Mouse (Mus musculus) spleen, postnatal 36 days (tissue): ENCODE data around the gene Gkn2.

Experiments used
- DNase-seq, 2 experiments: peaks; one replicate each; pipeline ENCODE4 v3.0.0; 2022; ENCODE audit warnings: low spot score in 2 of 2, mixed read lengths in 1 of 2

Gkn2 gene

GRCm38 (mm10) chr6:87399886-87400566 lies 26.9 kb downstream of the Gkn2 start:
- peak; percentile 53 to 57 for DNase-seq

- no peak for DNase-seq
These were observed 28.3 kb downstream of the Gkn2 start for GRCm38 (mm10) chr6:87401456-87401855.

GRCm38 (mm10) chr6:87412011-87412410 lies 38.9 kb downstream of the Gkn2 start:
- DNase-seq: no peak

- DNase-seq: no peak
These were observed 49.1 kb downstream of the Gkn2 start for GRCm38 (mm10) chr6:87422304-87422703.

- no peak for DNase-seq
These were observed 51.1 kb downstream of the Gkn2 start for GRCm38 (mm10) chr6:87424037-87424816.

- no peak for DNase-seq
These were observed 53.8 kb downstream of the Gkn2 start for GRCm38 (mm10) chr6:87426954-87427353.

GRCm38 (mm10) chr6:87427616-87428015 lies 54.5 kb downstream of the Gkn2 start:
- DNase-seq: no peak

GRCm38 (mm10) chr6:87428487-87429044 lies 55.4 kb downstream of the Gkn2 start, which contains the start of gene Bmp10:
Bmp10 (plus strand) TSS chr6:87428994.
- DNase-seq: no peak
